Mouse (Mus musculus) lung, postnatal 0 days (tissue): ENCODE measurements around the gene B3glct.

Experiments used
- CTCF ChIP-seq: IDR thresholded peaks from 2 replicates; pipeline ENCODE4 v1.5.1; 2016; ENCODE audit warnings: antibody characterized with exemption, mild to moderate bottlenecking
- EP300 ChIP-seq: IDR thresholded peaks from 2 replicates; pipeline ENCODE4 v1.6.1; 2016; ENCODE audit warnings: antibody characterized with exemption, mild to moderate bottlenecking, control low read depth

GRCm38 (mm10) chr5:149677196-149677595 lies 834 bp upstream of the B3glct start:
- TF ChIP-seq CTCF (no peak), EP300 (no peak)
